Mouse (Mus musculus) neural tube, embryonic 12.5 days (tissue): ENCODE measurements around the gene Mex3d. TPM values are rescaled to one million over a fixed set of nuclear protein-coding genes. Genes with fewer than 3 reads are reported as not detected.
A peak's percentile ranks its signal among the peaks of the same experiment; 100 is the strongest.

Experiments used
- ATAC-seq: fragments of 200-750 bp; cut with Nextera tagmentation; 2 replicates; pipeline ENCODE4 v1.8.0; 2017; ENCODE audit warnings: low read depth, mild to moderate bottlenecking, moderate TSS enrichment, moderate library complexity; ENCODE audit not compliant: low FRiP score
- H3K27ac ChIP-seq: fragments of 300-500 bp; sonication (generic); 2 replicates; pipeline ENCODE4 v1.5.1; 2016
- H3K27me3 ChIP-seq: fragments of 300-500 bp; sonication (generic); replicated peaks from 2 replicates; pipeline ENCODE4 v1.6.1; 2016; ENCODE audit warnings: mild to moderate bottlenecking
- H3K36me3 ChIP-seq: fragments of 300-500 bp; sonication (generic); 2 replicates; pipeline ENCODE4 v1.6.1; 2016; ENCODE audit warnings: mild to moderate bottlenecking
- H3K4me1 ChIP-seq: fragments of 300-500 bp; sonication (generic); 2 replicates; pipeline ENCODE4 v1.6.1; 2016
- H3K4me2 ChIP-seq: fragments of 300-500 bp; sonication (generic); replicated peaks from 2 replicates; pipeline ENCODE4 v1.6.1; 2016; ENCODE audit warnings: mild to moderate bottlenecking
- H3K4me3 ChIP-seq: fragments of 300-500 bp; sonication (generic); 2 replicates; pipeline ENCODE4 v1.5.1; 2016
- H3K9ac ChIP-seq: fragments of 300-500 bp; sonication (generic); 2 replicates; pipeline ENCODE4 v1.6.1; 2016; ENCODE audit warnings: mild to moderate bottlenecking
- H3K9me3 ChIP-seq: fragments of 300-500 bp; sonication (generic); 2 replicates; pipeline ENCODE4 v1.6.1; 2016; ENCODE audit warnings: mild to moderate bottlenecking
- WGBS: fragments of 180-500 bp; shearing (Covaris S2); methylation state at CpG from one replicate; pipeline ENCODE4 v1.1.7; 2016; 5-methylcytosine and 5-hydroxymethylcytosine counted together
- microRNA-seq: library from miRNA; unstranded; fragments of <30 nt; microRNA quantifications from one replicate; pipeline ENCODE4, GENCODE M21; 2017
- polyA plus RNA-seq: library from polyadenylated mRNA; unstranded; fragments of >200 nt; fragmentation: Nextera tagmentation; extraction: Ambion mirVana; gene quantifications from 2 replicates; pipeline ENCODE4 v1.2.1, GENCODE M21; 2016

Mex3d gene
- polyA plus RNA-seq, 1 experiment from 2014 or later, result 26.5 TPM

DNA sequence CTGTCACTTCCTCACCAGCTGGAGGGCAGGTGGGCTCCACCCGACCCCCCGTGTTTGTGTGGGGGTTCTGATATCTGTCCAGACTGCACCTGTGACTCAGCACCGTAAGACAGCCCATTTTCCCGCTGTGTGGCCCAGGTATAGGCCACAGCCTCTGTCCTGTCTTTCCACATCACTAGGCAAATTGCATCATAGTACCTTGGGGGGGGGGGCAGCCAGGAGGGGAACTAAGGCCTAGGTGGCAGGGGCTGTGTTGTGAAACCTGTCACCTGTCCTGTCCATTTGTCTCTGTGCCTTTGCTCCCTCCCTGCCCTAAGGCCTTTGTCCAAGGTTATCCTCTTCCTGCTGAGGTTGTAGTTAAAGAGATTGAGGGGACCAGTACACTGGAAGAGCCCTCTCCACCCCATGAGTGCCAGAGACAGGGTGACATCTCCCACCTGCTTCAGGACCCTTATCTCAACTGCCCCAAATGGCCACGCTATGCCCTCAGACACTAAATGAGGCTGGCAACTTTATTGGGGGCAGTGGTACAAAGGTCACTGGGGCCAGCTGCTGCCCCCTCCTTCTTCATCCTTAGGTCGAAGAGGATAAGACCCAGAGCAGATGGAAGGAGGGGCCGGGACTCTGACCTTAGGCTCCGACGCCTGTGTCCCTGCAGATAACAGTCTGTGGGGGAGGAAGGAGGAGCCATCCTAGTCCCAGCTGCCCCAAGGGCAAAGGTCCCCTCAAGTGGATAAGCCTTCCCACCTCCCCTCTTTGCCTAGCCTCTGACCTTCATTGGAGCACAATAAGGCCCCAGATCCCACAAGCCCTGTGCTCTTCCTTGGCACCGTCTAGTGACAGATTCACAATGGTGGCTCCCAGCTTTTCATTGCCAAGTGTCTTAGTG lies 55.6 kb downstream of the Mex3d start:
- Histone ChIP-seq H3K9me3 (no peaks in the 10 kb centered on the region), H3K36me3 (no peaks in the 10 kb centered on the region), H3K4me2 (no peak overlapping the region), H3K27ac (no peak overlapping the region), H3K9ac (no peak overlapping the region), H3K27me3 (peaks cover 23% of the 10 kb centered on the region; the same call in 1 of the 2 replicates), H3K4me3 (no peak overlapping the region), H3K4me1 (peaks cover 15% of the 10 kb centered on the region)
- 72% methylated on average over 10 of the region's 10 CpGs for WGBS
- ATAC-seq, result no peak

DNA sequence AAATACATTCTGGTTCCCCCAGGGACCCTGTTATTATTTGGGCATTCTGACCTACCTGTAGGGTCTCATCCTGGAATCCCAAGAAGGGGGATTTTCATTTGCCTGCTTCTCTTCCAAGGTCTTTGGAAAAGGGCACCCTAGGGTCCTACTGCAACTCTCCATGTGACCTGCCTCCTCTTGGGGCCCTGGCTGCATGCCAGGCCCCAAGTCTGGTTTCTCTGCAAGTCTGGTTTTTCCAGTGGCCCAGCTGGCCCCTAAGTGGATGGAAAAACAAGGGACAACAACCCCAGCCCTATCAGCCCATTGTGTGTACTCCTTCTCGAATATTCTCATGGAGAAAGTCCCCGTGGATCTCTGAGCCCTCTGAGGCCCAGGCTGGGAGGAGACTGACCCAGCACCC lies 56.6 kb downstream of the Mex3d start:
- H3K4me2 ChIP-seq, result peak overlapping the region; percentile 79
- ATAC-seq, result no peak
- H3K9me3 ChIP-seq, result no peaks in the 10 kb centered on the region
- H3K9ac ChIP-seq, result no peak overlapping the region
- peaks cover 23% of the 10 kb centered on the region; the same call in 1 of the 2 replicates for H3K27me3 ChIP-seq
- no peaks in the 10 kb centered on the region for H3K36me3 ChIP-seq
- no peak overlapping the region for H3K4me3 ChIP-seq
- WGBS, result 75% methylated on average over 2 of the region's 2 CpGs
- H3K27ac ChIP-seq, result no peak overlapping the region
- peaks cover 15% of the 10 kb centered on the region for H3K4me1 ChIP-seq

Small RNA genes within 50 kb of the gene (microRNA-seq; reads per million reads assigned to microRNA genes)
- gene Gm22721, result not detected

Other genes with a start within 250 kb of the Mex3d start
- gene Atp5d, start 249.0 kb downstream of the Mex3d start, polyA plus RNA-seq, result 396 and 422 TPM in 2 replicates
- gene Cbarp, start 246.8 kb downstream of the Mex3d start, polyA plus RNA-seq, result 26.5 and 27.3 TPM in 2 replicates
- 40.8 and 45.1 TPM in 2 replicates for gene Midn, start 239.4 kb downstream of the Mex3d start, polyA plus RNA-seq
- 262 and 273 TPM in 2 replicates for gene Cirbp, start 221.7 kb downstream of the Mex3d start, polyA plus RNA-seq
- 14.9 and 15.7 TPM in 2 replicates for gene 1600002K03Rik, start 214.7 kb downstream of the Mex3d start, polyA plus RNA-seq
- 47.9 and 48.0 TPM in 2 replicates for gene Efna2, start 208.2 kb downstream of the Mex3d start, polyA plus RNA-seq
- 52.1 and 54.6 TPM in 2 replicates for gene Mum1, start 161.2 kb downstream of the Mex3d start, polyA plus RNA-seq
- gene Ndufs7, start 138.5 kb downstream of the Mex3d start, polyA plus RNA-seq, result 214 and 227 TPM in 2 replicates
- 37.9 and 38.6 TPM in 2 replicates for gene Gamt, start 126.6 kb downstream of the Mex3d start, polyA plus RNA-seq
- gene Dazap1, start 126.2 kb downstream of the Mex3d start, polyA plus RNA-seq, result 66.6 TPM in 2 replicates
- 643 and 654 TPM in 2 replicates for gene Rps15, start 95.2 kb downstream of the Mex3d start, polyA plus RNA-seq
- 160 and 175 TPM in 2 replicates for gene Apc2, start 91.7 kb downstream of the Mex3d start, polyA plus RNA-seq
- gene 2310011J03Rik, start 67.1 kb downstream of the Mex3d start, polyA plus RNA-seq, result 37.7 and 41.1 TPM in 2 replicates
- gene Pcsk4, start 58.2 kb downstream of the Mex3d start, polyA plus RNA-seq, result 2.2 and 2.3 TPM in 2 replicates
- gene Reep6, start 57.7 kb downstream of the Mex3d start, polyA plus RNA-seq, result 3.4 and 3.6 TPM in 2 replicates
- 0.50 and 1.1 TPM in 2 replicates for gene Adamtsl5, start 39.2 kb downstream of the Mex3d start, polyA plus RNA-seq
- 0.29 and 0.49 TPM in 2 replicates for gene Plk5, start 31.2 kb downstream of the Mex3d start, polyA plus RNA-seq
- 304 and 314 TPM in 2 replicates for gene Mbd3, start 11.9 kb upstream of the Mex3d start, polyA plus RNA-seq
- gene Uqcr11, start 19.2 kb upstream of the Mex3d start, polyA plus RNA-seq, result 436 and 478 TPM in 2 replicates
- gene Tcf3, start 46.0 kb upstream of the Mex3d start, polyA plus RNA-seq, result 156 and 166 TPM in 2 replicates
- gene Onecut3, start 107.2 kb upstream of the Mex3d start, polyA plus RNA-seq, result 1.0 and 1.2 TPM in 2 replicates
- gene Atp8b3, start 151.5 kb upstream of the Mex3d start, polyA plus RNA-seq, result 1.0 TPM in 2 replicates
- gene Rexo1, start 173.9 kb upstream of the Mex3d start, polyA plus RNA-seq, result 35.6 and 35.9 TPM in 2 replicates
- 7.3 and 7.5 TPM in 2 replicates for gene Klf16, start 189.7 kb upstream of the Mex3d start, polyA plus RNA-seq
- gene Abhd17a, start 202.7 kb upstream of the Mex3d start, polyA plus RNA-seq, result 126 and 127 TPM in 2 replicates
- gene Scamp4, start 215.2 kb upstream of the Mex3d start, polyA plus RNA-seq, result 60.8 and 63.9 TPM in 2 replicates
- 5.4 and 6.7 TPM in 2 replicates for gene Adat3, start 215.2 kb upstream of the Mex3d start, polyA plus RNA-seq
- gene Gm49322, start 218.4 kb upstream of the Mex3d start, polyA plus RNA-seq, result 3.6 and 6.0 TPM in 2 replicates
- gene Csnk1g2, start 235.2 kb upstream of the Mex3d start, polyA plus RNA-seq, result 173 and 192 TPM in 2 replicates